Mouse (Mus musculus) right cerebral cortex, postnatal 10 days (tissue): ENCODE measurements at regions not wholly inside any gene's neighbourhood (a gene's known extent, or its start where the extent isn't known, plus 50 kb on each side); places are given as distances from the start of the nearest gene placed in this dataset.

Experiments used
- DNase-seq, 2 experiments: peaks; one replicate each; pipeline ENCODE4 v3.0.0; 2021; ENCODE audit warnings: low spot score in 2 of 2

DNA sequence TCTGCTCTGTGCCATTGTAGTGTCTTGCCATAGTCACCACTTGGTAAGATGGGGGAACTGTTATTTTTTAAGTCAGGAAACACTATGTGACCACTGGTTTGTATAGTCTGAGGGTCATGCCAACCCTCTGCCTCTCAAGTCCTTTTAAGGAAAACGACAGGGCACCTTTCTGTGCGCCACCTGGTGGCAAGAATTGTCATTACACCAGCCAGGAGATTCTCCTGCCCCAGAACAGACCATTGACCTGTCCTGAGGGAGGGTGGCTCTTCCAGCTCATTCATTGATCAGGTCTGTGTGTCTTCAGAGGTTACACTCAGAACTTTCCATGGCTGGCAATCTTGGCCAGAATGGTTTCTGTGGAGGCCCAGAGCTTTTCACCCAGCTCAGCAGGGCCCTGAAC lies 166.9 kb downstream of the Bmp7 start:
- peak in 1 of 2 experiments; percentile 63 for DNase-seq

DNA sequence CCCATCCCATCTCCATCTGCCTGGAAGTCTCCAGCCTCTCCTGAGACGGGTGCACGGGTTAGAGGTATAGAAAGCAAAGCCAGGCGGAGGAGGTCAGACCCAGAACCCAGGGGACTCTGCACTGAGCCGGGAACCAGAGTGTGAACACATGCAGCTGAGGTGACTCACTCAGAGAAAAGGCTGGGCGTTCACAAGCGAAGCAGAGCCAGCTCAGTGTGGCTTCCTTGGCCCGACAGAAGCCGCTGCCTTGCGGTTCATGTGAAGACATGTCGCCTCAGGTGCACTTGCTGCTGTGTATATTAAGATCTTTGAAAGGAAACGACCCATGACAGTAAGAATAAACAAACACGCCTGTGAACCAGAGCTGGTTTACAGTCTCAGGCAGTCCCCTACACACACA lies 163.6 kb downstream of the Bmp7 start:
- DNase-seq: no peak

DNA sequence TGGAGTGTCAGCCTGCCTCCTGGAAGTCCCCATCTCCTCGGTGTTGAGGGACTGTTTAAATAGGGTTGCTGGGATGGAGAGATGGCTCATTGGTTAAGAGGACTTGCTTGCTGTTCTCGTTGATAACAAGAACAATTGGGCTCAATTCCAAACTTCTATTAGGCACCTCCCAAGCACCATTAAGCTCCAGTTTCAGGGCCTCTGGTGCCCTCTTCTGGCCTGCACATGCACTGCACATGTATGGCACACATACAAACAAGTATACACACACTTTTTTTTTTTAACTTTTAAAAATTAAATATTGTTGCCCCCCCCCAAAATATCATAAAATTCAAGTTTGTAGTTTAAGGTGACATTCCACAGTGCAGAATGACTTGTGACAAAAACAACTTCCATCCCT lies 162.3 kb downstream of the Bmp7 start:
- no peak for DNase-seq

DNA sequence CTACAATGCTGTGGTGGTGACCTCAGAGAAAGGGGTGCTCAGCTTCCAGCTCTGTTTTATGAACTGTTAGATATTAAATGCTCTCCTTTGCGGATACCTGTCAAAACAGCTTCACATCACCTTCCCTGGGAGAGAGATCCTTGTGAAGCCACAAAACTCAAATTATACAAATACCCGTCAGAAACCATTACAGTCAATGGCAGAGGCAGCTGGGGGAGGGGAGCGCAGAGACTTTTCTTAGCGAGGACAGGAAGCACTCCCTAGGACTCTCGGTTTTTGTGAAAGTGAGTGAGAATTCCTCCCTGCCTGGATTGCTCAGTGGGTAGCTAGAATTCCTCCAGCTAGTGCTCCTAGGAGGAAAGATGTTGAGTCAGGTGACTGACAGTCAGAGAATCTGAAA lies 161.0 kb downstream of the Bmp7 start:
- no peak for DNase-seq

DNA sequence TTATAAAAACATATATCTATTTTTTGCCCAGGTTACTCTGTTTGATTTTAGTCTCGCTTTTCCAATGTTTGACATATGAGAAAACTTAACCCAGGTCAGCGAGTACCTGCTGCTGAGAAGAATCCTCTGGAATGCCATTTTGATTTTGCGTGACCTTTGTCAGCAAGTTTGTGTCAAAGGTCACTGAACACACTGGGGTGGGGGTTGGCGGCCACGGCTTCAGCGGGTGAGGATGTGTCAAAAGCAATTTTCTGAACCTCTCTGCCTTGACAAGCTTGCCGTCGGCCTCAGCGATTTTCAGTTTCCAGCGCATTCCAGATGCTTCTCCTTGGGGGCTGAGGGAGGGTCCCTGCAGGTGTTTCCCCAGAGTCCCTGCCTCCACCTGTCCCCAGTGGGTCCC lies 157.4 kb downstream of the Bmp7 start:
- DNase-seq: no peak

DNA sequence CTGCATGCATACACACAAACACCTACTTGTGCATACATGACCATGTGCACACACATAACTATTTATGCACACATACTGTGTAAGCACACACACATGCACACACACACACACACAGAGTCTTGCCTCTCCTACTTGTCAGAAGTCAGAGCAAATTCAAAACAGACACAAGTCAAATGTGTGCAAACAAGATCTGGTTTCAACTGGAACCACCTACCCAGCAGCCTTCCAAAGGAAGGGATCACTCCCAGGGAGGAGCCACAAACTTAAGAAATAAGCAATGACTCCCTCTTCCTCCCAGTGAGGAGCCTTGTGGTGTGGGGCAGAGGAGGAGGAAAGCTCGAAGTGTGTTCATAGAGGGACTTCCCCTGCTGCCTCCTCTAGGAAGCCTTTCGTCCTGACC lies 153.8 kb downstream of the Bmp7 start:
- no peak for DNase-seq

DNA sequence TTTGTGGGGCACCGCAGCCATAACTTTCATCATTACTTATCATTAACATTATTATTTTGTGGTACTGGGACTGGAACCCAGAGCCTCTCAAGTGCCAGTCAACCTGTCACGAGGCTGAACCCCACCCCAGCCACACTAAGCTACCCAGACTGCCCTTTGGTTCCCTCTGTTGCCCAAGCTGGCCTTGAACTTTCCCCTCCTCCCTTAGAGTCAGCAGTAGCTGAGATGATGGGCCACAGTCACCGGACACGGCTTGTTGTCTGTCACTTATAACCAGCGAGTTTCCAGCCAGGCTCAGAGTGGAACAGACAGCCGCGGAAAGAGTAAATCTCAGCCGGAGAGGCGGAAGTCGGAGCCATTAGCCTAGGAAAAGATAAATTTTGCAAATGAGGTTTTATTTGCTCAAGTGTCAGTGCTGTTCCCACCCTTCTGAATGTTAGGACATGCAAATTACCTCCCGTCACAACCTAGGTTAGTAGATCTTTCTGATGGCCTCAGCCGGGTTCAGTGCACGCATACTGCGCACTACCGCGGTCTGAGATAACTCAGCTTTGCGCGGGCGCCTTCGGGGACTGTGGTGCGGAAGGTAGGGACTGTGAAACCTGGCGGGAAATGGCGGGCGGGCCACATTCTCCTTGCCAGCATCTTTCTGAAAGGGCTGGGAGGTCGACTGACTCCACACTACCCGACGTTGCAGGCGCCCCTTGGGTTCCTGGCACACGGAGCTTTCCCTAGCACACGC lies 152.7 kb downstream of the Bmp7 start:
- no peak for DNase-seq

DNA sequence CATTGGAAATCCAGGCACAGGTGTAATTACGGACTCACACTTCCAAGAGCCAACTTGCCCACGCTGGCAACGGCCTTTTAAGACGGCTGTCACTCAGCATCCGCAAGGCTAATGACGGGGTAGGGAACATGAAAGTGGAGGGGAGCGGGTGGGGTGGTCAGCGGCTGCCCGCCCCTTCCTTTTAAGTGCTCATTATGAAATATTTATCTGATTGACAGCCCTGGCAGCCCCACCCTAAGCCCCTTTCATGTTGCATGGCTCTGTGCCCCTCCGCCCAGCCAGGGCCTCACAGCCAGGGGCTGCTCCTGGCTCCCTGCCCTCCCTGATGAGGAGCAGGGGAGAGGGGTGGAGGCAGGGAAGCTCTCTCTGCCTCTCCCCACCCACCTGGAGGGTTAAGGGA lies 150.9 kb downstream of the Bmp7 start:
- DNase-seq: no peak

DNA sequence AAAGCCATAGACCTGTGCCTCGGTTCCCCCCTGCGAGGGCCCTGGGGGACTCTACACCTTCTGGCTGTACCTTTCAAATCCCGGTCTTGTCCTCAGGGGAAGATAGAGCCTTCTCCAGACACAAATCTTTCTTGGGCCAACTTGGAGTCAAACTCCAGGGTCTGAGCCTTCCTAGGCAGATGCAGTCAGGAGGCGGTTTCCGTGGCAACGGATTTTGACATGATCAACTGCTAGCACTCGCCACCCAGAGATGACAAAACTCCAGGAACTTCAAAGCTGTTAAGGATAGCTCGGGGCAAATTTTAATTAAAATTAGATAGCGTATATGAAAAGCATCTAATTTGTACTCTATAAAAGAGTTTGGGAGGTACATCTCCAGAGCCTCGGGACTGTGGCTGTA lies 147.6 kb downstream of the Bmp7 start:
- DNase-seq: peak; percentile 43 to 49

DNA sequence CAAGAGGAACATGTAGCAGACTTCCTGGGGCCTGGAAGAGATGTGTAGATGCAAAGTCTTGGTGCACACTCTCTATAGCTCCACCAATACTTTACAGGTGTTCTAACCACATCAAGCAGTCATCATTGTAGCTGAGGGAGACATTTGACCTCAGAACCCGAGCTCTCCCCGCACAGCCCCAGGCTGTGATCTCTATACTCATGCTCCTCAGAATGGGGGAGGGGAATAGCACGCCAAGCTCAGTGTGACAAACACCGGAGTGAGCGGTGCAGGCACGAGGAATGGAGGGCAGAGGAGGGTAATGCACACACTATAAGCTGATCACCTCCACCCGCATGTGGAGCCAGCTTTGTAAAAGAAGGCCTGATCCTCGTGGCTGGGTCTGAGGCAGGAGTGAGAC lies 146.1 kb downstream of the Bmp7 start:
- DNase-seq: no peak

DNA sequence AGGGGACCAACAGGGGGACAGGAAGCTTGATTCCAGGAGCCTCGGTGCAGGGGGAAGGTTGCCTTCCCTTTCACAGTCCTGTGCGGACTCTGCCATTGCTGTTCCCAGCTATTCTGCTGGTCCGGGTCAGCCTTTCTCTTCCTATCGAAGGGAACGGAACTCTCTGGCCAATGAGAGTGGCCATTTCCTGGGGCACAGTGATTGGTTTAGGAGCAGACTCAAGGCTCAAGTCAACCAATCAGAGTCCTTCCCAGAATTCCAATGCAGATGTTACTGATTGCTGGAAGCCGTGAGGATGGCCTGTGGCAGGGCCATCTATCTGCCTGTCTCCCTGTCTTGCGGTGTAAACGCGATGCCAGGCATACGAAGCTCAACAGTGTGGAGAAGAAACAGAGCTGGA lies 145.3 kb downstream of the Bmp7 start:
- DNase-seq: no peak

DNA sequence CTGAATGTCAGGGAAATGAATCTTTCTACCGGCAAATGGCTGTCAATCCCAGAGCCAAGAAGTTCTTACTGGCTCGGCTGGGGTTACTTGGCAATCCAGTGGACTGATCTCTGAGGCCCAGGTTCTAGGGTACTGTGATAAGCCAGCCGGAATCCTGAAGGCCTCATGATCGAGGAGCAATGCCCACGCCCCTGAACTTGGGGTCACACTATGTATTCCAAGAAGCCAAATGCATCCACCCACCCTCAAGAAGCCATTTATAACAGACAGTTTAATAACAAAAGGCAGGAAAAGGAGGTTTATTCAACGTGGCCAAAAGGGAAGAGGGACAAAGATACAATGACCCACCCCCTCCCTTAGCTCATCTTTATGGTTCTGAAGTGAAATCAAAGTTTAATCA lies 144.0 kb downstream of the Bmp7 start:
- DNase-seq: no peak

DNA sequence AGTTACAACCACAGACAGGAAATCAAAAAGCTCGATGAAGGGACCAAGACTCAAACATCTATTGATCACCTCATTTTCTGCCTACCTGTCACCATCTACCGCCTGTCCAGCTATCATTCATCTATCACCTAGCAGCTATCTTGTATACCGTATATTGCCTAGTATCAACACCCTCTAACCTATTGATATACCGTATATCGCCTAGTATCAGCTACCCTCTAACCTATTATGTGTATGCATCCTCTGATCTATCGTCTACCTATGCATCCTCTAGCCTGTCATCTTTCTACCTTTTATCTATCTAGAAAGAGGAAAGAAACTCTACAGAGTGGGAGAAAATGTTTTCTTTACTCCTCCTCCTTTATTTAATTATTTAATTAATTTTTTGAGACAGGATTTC lies 143.2 kb downstream of the Bmp7 start:
- no peak for DNase-seq

DNA sequence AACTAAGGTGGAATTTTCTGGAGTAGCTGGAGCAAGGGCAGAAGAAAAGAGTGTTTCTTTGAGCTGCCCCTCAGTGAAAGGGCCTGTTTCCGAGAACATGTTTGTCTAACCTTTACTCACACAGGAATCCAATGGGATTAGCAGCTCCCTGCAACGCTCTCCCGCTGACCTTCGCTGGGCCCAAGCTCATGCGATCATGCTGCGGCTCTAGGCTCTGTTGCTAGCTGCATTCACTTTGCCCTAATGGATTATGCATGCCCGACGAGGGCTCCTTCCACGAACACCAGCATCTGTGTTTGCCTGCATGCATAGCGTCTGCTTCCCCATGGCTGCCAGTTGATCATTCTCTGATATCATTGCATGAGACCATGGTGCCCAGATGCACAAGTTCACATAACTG lies 140.2 kb downstream of the Bmp7 start:
- DNase-seq: no peak

DNA sequence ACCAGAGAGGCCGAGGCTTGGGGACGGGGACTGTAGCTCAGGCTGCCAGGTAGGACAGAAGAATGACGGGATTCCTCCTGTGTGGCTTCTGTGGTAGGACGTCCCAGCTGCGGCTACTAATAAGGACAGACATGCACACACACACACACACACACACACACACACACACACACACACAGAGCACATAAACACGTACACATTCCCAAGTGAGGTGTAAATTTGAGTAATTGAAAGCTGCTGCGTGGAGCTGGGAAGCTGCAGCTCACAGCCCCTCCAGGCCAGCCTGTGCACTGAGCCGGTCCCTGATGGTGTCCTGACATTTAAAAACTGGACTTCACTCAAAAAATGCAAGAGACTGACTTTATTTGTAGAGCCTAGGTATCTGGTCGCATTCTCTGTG lies 139.3 kb downstream of the Bmp7 start:
- DNase-seq: no peak

DNA sequence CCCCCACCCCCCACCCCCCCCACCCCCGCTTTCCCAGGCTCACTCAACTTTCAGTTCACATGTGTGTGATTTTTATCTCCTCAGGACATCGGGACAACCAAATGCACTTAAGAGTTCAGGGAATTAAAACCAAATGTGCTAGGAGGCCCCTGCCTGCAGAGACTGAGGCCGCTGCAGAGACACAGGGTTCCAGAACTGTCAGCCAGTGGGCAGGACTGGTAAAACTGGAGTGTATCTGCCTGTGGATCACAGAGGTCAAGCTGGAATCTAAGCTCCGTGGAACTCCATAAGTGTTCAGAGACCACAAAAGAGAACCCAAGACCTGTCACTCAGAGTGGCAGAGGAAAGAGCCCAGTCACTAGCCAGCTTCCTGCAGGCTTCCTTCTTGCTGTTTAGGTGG lies 138.3 kb downstream of the Bmp7 start:
- DNase-seq: no peak

DNA sequence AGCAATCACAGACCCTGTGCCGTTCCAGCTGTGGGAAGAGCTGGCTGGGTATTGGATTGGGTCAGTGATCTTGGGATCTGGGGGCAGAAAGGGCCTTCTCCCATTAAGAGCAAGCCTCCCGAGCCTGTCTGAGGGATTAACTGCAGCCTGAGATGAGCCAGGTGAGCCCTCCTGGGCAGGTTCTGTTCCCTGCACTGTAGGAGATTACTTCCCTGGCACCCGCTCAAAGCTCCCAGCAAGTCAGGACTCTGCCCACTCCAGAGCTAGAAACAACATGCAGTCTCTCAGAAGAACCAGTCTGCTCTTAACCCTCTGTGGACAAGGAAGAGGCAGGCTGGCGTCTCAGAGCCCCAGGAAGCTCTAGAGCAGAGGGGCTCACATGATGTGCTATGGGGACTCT lies 132.7 kb downstream of the Bmp7 start:
- no peak for DNase-seq

DNA sequence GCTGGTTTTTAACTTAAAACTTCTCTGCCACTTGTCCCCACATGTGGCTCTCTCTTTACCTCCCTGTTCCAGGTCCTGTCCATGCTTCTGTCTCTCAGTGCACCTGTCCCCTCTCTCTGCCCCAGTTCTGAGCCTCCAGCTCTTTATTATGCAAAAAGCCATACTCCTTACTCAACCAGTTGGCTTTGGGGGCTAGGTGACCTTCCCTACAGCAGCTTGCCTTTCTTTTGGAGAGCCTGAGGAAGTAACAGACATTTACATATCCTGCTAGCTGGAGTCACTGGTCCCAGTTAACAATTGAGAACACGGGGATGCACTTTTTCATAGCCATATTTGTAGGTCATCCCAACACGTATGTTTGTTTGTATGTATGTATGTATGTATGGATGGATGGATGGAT lies 130.8 kb downstream of the Bmp7 start:
- no peak for DNase-seq

DNA sequence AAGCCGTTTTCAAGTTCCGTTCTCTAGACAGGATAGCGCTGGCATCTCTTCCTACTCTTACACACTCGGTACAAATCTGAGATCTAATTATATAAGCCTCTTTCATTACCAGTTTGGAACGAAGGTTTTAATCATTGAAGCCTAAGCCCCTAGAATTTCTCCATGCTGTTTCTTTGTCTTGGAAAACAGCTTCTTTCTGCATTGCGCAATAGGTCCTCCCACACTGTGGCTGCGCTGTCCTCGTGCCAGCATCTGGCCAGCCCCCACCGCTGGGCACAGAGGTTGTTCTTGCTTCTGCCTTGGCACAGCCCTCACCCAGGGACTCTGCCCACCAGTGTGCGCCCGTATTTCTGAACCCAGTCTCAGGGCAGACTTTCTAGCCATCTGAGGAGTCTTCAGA lies 126.8 kb downstream of the Bmp7 start:
- DNase-seq: no peak

DNA sequence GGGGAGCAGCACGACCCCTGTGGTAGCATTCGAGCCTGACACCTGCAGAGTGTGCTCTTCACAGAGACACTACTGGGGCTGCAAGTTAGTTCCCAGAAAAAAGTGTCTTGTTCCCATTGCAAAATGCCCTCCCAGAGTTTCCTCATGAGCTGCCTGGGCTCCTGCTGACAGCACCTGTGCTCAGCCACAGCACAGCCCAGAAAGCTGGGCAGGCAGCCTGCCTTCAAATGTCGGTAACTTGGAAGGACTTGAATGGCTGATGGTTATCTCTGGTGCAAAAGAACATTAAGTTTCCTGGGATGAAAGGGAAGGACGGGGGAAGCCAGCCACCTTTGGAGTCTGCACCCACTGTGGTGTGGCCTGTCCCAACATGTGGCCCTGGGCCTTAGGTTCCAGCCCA lies 126.2 kb downstream of the Bmp7 start:
- DNase-seq: no peak

DNA sequence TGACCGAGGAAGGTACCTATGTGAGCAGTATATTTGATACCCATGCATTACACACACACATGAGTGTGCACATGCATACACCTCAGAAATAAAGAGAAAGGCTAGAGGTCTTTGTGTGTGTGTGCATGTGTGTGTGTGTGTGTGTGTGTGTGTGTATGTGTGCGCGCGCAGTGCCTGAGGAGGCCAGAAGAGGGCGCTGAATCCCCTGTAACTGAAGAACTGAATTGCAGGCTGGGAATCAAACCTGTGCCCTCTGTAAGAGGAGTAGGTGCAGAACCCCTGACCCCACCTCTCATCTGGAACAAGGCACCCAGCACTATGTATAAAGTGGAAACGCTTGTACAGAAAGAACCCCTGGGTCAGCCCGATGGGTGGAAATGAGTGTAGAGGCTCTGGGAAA lies 125.0 kb downstream of the Bmp7 start:
- no peak for DNase-seq

DNA sequence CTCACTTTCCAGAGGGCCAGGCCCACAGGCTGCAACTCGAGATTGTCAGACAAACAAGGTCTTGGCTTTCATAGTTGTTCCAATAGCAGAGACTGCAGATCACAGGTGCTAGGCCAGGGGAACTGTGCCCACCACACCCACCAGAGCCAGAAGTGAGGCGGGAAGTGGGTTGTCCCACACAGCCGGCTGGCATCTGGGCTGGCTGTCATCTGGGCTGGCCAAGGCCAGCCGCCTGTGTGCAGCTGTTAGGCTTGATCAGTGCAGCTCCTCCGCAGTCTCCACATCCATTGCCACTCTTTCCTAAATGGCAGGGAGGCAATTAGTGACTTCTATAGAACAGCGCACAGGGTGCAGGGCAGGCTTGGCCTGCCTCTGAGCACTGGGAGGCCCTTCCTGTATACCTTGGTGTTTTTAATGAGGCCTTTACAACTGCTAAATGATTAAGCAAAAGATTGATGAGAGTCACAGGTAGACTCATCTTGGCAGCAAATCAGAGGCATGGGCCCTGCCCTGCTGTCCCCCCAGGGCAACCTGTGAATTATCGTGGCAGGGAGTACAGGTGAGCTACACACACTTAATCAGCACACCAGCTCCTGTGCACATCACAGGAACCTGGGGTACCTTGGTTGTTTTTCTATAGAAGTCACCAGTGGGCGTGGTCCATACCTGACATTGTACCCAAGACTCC lies 122.9 kb downstream of the Bmp7 start:
- DNase-seq: no peak
